Mouse (Mus musculus) cortical plate, adult 2 months (tissue): ENCODE data around the gene Akr1b10.

Experiments used
- CTCF ChIP-seq: fragments of 200-500 bp; IDR thresholded peaks from 2 replicates; pipeline ENCODE4 v1.5.1; 2011; ENCODE audit warnings: mild to moderate bottlenecking, control low read depth, low read length; ENCODE audit not compliant: insufficient read depth; ENCODE audit errors: extremely low read depth
- POLR2A ChIP-seq: fragments of 200-500 bp; IDR thresholded peaks from 2 replicates; pipeline ENCODE4 v1.6.1; 2011; ENCODE audit warnings: mild to moderate bottlenecking, low read length, control low read depth; ENCODE audit not compliant: insufficient read depth; ENCODE audit errors: extremely low read depth

- TF ChIP-seq CTCF = no peak
- no peak for TF ChIP-seq POLR2A
Observed at GRCm38 (mm10) chr6:34370081-34370480, 13.9 kb upstream of the Akr1b10 start.
